Mouse (Mus musculus) v-Abl transformed pro-B cells (cell line): Measurements from ENCODE around the gene Cdkl5.

Experiments used
- in situ Hi-C, 2 experiments: fragments of 400-800 bp; cut with MboI; formaldehyde crosslinking; loops; one replicate each; pipeline ENCODE4 v1.15.1; 2025; ENCODE audit not compliant: unreplicated experiment in 2 of 2

Cdkl5 gene

DNA sequence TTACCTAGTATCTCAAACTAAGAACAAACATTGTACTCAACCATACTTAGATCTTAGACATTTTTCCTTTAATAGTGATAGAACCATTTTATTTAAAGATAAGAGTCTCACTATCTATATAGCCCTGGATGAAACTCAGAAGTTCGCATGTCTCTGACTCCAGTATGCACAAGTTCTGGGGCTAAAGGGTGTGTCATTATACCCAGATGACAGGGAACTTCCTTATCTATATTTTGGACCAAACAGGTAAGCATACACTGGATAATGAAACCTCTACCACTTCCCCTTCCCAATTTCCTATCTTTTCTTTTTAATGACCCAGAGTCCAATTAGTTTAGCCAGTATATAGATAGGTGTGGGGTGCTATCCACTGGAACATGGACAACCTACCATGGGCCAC is 65.6 kb downstream of the Cdkl5 start:
- in situ Hi-C loops, result loop anchor here in 1 of 2 experiments (25.0 kb wide), 1 partner anchor 742 kb away; no protein-coding TSS in a partner anchor

DNA sequence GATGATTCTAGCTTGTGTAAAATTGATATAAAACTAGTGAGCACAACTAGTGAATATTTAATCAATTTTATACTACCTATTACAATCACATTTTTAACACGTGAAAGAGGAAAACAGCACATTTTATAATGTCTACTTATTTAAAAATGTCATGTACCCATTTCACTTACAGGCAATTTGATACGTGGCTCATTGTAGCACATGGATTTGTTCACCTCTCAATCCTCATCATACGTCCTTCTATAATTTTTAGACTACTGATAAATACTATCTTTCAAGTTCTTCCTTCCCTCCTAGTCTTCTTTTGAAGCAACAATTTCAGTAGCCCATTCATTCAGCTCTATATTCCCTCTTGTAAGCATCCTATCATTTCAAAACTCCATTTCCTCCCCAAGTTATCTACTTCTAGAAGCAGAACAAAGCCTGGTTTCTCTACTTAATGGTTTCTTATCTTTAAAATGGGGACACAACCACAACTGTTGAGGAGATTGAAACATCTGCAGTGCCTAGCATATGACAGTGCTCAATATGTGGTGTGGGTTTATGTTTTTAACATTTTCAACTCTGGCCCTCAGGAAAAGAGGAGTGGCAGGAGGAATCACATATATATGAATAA is 75.4 kb downstream of the Cdkl5 start:
- in situ Hi-C loops, result no loop called here

DNA sequence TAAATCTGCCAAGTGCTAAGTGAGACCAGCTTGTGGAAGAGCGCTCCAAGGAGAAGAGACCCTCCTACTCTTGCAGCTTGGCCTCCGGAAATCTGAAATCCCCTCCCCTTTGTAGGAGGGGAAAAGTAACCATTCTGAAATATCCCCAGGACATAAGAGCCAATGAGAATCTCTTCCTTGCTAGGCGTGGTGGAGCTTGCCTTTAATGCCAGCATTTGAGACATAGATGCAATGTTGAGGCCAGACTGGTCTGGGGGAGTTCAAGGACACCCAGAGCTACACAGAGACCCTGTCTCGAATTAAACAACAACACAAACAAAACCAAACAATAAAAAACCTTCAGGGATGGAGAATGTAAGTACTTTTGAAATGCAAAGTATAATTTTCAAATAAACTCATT is 87.6 kb downstream of the Cdkl5 start, which contains the start of gene Gja6:
Gene Gja6, minus strand, starts transcription at position 101 of the 400 bp plus-strand sequence.
- in situ Hi-C loops, result no loop called here

DNA sequence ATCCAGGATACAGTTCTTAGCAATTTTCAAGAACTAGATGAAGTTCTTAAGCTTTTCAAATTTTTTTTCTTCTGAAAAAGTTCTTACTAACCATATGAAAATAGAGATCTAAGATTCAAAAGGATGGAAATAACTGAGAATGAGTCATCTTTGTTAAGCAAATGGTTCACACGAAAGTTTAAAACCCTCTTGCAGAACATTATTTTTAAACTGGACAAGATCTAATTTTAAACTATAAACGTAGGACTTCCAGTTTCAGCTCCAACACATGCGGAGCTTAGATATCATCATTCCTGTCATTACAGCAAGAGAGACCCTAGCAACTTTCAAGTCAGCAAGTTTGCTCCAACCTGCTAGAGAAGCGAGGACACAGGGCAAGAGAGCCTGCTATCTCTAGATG is 88.0 kb downstream of the Cdkl5 start:
- in situ Hi-C loops, result no loop called here

DNA sequence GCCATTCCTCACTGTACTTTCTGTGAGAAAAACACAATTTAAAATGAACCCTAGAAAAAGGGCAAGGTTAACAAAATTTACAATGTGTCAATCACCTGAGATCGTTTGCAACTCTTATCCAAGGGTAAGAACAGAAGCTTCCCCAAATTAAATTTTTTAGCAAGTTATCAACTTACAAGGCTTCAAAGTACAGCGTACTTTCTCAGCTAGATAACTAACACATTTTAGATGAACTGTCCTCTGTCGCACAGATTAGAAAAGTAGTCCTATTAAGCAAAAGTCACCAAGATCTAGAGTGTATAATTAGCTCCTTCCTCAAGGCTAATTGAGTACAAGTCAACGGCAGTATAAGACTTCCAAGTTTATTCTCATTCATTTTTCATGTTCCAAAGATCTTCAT is 88.6 kb downstream of the Cdkl5 start:
- in situ Hi-C loops, result no loop called here

DNA sequence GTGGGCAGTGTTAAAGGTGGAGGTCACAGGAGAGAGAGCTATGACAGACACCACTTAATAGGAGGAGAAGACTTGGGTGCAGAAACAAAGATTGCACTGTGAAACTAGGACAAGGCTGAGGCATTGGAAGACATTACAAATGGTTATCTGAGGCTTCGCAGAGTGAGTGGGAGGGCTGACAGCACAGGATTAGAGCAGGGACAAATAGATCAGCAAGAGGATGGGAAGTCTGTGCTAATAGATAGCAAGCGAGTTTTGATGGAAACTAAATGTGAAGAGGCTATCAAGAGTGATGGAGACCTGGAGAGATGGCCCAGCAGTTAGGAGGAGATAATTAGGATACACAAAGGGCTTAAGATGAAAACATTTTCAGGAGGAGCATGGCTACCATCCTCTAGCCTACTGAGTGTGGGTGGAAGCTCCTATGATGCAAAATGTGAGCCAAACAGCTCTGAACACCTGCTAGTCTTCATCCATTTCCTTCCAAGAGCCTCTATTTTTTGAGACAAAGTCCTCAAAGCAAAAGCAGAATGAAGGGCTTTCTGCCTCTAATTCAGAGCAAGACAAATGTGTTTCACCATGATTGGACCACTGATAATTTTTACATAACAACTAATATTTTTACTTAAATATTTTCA is 89.3 kb downstream of the Cdkl5 start:
- in situ Hi-C loops, result no loop called here

DNA sequence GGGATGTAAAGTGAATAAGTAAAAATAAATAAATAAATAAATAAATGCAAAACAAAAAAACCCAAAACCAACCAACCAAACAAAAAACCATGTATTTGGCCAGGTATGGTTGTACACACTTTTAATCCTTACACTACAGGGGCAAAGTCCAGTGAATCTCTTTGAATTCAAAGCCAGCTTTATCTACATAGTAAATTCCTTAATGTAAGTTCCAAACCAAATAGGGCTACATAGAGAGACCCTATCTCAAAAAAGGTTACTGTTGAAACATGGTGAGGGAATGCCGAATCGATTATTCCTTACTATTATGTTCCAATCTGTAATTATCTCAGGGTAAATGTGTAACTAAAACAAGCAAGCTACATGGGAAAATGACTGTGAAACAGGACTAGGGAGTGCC is 93.4 kb downstream of the Cdkl5 start:
- in situ Hi-C loops, result no loop called here

DNA sequence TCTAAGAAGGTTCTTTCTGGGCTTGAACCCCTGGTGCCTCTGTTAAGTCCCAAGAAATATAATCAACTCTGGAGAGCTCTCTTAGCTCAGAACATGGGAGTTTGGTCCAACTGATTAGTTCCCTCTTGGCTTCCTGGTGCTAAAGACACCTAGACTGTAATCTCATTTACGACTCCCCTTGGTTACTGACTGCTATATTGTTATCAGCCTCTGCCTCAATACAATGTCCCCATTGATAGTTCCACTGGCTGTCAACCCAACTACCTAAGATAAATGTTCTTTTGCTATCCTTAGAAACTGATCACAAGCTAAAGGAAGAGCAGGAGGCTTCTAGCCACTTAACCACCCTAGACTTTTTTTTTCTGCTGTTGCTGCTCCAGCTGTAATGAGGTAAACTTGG is 102.4 kb downstream of the Cdkl5 start:
- in situ Hi-C loops, result no loop called here

DNA sequence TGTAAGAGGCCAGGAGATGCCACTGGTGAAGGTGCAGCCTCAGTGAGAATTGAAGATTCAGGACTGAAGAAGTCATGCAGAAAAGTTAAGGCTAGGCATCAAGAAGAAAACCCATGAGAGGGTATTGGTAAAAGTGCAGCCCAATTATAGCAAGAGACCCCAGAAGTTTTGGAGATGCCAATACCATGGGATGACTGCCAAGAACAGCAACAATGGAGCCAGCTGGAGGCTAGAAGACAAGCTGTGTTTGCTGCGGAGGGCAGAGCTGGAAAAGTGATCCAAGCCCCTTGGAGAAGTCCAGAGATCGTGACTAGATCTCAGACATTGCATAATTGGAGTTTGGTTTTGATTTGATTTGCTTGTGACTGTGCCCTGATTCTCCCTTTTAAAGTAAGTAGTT is 108.2 kb downstream of the Cdkl5 start:
- in situ Hi-C loops, result no loop called here

DNA sequence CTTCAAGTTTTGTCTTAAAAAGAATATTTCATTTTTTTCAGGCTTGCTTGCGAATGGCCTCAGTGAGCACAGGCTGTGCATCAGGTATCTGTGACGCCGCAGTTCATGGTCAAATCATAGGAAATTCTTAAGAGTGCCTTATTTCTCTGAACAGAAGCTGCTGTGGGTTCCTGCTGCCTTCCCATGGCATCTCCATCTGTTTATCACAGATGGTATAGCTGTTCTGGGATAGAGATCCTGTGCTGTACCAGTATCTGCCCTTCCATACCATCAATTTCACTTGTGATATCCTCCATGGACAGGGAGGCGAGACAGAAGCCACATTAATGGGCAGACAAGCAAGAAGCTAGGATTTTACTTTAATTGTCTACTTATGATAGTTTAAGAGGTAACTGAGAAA is 127.9 kb downstream of the Cdkl5 start:
- in situ Hi-C loops, result no loop called here

DNA sequence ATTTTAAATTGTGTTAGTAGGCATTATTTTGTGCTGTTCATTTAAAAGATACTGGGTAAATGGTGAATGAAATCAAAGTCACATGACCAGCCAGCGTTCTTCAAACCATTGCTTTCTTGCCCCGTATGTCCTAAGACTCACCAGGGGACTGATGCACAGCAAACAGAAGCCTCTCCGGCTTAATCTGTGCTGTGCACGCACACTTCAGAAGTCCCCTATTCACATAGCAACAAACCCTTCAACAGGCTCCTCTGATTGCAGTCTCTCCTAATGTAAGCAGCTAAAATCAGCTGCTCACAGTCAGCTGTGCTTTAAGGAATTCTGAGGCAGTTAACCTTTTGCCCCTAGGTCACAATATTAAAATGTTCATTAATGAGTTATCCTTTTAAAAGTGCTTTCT is 129.5 kb downstream of the Cdkl5 start:
- in situ Hi-C loops, result no loop called here

DNA sequence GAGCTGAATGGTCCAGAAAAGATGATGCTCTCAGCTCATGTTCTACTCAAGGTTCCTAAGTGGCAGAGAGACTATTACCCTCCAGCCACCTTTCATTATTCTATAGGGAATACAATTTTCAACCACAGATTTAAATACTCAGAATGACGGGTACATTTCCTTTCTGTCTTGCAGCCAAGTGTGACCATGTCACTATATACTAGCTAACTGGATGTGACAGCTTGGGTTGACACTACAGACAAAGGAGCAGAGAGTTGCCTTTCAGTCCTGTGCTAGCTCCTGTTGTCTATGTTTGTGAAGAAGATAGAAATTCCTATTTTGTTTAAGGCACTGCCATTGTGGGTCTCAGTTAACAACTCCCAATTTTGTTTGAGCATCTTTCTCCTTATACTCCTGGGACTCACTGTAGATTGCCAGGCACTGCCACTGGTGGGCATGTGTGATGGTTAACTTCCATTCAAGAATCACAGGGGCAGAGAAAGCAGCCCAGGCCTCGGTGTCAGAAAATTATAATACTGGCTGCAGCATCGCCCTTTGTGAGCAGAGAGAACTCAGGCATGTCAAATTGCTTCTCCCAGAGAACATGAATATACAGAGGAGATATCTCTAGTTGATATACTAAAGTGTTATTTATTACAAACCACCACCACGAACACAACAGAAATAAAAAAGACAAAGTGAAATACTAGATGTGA is 130.7 kb downstream of the Cdkl5 start:
- in situ Hi-C loops, result no loop called here

DNA sequence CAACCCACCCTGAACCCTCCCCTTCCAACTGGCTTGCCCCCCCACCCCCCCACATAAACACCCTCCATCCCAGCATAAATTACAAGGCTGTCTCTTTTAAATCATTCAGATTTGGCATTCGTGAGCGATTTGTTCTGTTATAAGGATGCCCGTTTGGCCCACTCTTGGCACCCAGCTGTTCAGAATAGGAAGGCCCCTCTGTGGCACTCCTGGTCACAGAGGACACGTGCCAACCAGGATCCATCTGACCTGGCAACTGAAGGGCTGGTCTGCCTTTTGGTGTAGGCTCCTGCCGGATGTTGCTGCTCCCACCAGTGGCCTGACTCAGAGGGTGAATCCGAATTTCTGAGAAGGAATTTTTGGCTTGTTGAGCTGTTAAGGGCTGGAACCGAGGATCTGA is 186.3 kb downstream of the Cdkl5 start:
- in situ Hi-C loops, result no loop called here

DNA sequence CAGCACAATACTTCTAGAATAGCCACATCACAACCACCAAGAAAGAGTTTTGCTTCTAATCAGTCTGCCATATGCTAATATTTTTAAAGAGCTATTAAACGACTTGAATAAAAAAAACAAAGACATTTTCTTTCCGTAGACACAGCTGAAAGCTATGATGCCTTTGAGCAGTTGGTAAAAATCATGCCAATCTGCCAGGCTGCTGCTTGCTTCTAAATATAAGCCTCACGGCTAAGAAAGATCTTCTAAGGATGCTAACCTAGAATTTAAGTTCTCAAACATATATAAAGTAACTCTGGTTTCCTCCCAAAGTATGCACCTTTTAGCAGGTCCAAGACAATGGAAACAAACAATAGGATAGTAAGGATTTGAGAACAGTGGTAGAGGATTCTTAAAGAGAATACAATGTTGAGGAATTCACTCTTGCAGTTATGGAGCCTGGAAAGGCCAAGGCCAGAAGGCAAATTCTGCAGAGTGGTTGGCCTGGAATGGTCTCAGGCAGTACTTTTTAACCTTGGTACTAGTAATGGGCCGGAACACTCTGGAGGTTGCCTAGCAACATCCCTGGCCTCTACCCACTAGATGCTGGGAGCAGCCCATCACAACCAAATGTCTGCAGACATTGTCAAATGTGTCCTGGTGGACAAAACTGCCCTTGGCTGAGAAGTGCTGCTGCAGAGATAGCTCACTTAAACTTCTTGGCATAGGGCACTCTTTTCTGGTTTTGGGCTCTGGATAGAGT is 189.9 kb downstream of the Cdkl5 start:
- in situ Hi-C loops, result no loop called here

DNA sequence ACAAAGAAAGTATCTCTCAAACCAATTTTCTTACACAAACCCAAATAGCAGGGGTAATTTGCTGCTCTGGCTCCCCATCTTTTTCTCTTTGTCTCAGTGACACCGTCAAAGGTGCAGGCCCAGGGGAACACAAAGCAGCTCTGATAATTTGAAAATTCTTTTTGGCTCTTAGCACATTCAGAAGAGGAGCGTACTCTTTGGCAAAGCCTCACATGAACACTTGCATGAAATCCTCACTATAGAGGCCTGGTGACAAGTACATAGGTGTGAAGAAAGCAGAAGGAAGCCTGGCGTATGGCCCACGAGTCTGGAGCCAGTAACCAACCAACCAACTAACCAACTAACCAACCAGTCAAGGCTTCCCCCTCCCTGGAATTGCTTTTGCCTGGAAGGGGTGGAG is 199.6 kb downstream of the Cdkl5 start:
- in situ Hi-C loops, result no loop called here

DNA sequence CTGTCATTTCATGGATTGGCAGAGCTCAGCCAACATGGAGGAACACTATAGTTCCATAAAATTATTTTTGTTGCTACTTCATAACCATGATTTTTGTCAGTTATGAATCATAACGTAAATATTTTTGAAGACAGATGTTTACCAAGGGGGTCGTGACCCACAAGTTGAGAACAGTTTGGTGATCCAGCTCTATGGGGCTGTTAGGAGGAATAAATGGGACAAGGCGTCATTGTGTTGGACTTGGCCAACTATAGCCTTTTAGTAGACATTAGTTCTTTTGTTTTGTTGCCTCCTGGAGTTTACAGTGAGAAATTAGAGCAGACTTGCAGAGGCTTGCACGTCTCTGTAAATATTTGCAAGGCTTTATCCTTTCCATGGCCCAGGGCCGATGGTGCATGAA is 212.2 kb downstream of the Cdkl5 start:
- in situ Hi-C loops, result no loop called here

DNA sequence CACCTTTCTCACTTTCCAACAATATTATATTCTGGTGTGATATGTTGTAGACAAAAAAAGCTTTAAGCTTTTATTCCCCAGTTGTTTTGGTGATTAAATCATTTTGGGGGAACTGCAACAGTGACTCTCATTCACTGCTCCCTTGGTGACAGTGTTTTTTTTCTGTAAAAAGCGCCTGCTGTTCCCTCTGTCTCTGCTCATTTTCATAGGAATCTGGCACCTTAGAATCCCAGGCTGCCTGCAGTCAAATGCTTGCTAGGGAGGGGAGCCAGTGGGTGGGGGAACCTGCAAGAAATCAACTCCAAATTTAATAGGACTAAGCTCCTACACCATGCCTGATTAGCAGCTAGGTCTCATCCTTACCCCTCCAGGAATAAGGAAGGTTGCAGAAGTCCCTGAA is 221.5 kb downstream of the Cdkl5 start:
- in situ Hi-C loops, result loop anchor here in 1 of 2 experiments (25.0 kb wide), 1 partner anchor 239 kb away; no protein-coding TSS in a partner anchor

DNA sequence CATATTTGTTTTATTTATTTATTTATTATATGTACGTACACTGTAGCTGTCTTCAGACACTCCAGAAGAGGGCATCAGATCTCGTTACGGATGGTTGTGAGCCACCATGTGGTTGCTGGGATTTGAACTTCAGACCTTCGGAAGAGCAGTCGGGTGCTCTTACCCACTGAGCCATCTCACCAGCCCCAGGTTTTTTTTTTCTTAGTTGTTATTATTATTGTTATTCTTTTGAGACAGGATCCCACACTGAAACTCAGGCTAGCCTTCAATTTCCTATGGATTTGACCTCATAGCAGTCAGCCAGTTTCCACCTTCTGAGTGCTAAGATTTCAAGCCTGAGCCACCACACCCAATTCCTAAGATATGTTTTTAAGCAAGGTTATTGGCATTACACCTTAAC is 224.9 kb downstream of the Cdkl5 start:
- in situ Hi-C loops, result loop anchor here in 1 of 2 experiments (25.0 kb wide), 1 partner anchor 243 kb away; no protein-coding TSS in a partner anchor

DNA sequence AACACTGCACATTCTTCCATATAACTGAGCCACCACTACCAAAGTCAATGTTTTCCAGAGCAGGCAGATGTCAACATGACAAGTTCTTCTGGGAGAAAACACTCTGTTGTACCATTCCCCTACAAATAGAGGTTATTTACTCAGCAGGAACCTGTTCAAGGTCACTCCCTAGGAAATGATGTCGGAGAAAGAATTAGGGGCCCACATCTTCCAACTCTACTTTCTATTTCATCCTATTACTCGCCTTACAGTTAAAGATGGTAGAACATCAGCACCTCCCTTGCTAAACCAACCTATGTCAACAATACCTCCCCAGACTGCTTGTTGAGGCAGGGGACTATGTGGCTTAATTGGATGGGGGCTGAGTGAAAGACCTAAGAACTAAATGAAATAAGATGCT is 226.8 kb downstream of the Cdkl5 start, which contains the start of gene Rs1:
Gene Rs1, plus strand, starts transcription at position 301 of the 400 bp plus-strand sequence.
- in situ Hi-C loops, result loop anchor here in 1 of 2 experiments (25.0 kb wide), 1 partner anchor 245 kb away; no protein-coding TSS in a partner anchor

DNA sequence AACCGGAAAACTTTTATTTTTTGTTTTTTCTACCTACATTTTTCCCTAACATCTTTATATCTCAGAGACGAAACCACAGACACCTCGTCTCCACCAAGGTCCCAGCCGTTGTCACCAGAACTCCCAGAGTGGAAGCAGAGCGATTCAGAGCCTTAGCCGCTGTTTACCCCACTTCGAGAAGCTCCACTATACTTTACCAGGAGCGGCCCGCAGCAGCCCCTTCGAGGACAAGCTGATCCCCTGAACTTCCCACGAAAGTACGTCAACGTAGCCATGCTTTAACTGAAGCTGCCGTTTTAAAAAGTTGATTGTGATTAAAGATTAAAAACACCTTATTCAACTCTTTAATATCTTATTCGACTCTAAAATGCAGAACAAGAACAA is 228.3 kb downstream of the Cdkl5 start:
- in situ Hi-C loops, result loop anchor here in 1 of 2 experiments (25.0 kb wide), 1 partner anchor 246 kb away; no protein-coding TSS in a partner anchor
